Mouse (Mus musculus): ENCODE results near the gene Olfr1199. TPM values are rescaled to one million over a fixed set of nuclear protein-coding genes. Genes with fewer than 3 reads are reported as not detected.

Gene Olfr1199
- polyA plus RNA-seq (2017; shearing (Covaris generic)) = not detected

DNA sequence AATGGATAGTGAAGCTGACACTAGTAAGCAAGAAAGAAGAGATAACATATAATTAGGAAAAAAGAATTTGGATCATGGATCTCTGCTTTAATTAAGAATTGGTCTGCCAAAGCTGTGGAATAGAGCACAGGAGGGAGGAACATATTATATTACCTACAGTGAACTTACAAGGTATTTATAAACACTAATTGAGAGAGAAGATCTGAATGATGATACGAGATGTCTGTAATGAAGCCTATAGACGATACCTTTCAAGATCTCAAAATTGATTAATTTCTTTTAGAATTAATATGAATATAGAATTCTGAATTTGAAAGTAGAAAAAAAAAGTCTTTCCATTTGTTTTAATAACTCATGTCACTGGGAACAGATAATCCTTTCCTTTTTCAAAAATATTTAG is at the start of gene Olfr1199:
Gene Olfr1199 (minus strand): TSS at position 101 of the 400 bp plus-strand sequence.

DNA sequence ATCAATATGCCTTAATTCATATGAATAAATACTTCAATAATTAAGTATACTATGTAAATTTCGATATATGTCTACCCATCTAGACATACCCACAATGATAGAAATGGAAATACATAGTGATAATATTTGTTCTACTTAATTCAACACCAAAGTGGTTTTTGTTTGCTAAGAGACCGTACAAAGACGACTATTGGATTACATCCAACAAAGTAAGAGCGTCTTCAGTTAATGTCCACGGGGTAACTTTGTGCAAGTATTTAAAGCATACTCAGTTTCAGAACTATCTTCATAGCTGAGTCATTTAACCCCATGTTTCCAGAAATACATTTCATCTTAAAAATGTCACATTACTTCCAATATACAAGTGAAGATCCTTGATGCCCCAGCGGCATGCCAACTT is 32.5 kb upstream of the Olfr1199 start, which contains the start of gene Olfr1201:
Gene Olfr1201 (plus strand): TSS at position 301 of the 400 bp plus-strand sequence.

DNA sequence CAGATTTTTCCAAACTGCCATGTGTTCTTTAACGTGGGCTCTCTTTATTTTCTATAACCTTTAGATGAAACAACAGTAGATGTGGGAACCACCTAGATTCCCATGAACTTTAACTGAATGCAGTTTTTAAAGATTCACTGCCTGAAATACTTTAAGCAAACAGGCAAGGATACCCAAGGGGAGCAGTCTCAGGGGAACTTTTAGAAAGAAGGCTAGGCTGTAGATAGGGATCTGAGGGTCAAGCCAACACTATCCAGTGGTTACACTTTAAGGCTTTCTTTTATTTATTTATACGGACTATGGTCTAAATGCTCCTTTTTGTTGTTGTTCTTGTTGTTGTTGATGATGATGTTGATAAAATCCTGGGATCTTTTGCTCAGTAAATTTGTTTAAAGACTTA is 10.1 kb upstream of the Olfr1199 start, which contains the start of gene Olfr1200:
Gene Olfr1200 (minus strand): TSS at position 101 of the 400 bp plus-strand sequence.

DNA sequence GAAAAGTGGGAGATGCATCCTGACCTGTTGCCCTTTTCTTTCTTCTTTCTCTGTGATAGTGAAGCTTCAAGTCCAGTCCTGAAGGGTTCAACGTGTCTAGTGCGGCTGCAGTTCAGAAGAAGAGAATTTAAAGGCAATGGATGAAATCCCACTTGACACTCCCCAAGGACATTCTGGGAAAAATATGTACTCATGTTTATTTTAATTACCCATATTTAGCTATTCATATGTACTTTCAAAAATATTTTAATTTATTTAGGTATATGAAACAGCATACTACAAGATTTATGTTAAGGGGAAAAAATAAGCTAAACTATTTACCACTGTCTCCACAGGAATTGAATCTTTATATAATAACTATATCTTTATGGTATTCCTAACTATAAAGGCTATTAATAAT is 9.0 kb downstream of the Olfr1199 start, which contains the start of gene Olfr1198:
Gene Olfr1198 (minus strand): TSS at position 101 of the 400 bp plus-strand sequence.

DNA sequence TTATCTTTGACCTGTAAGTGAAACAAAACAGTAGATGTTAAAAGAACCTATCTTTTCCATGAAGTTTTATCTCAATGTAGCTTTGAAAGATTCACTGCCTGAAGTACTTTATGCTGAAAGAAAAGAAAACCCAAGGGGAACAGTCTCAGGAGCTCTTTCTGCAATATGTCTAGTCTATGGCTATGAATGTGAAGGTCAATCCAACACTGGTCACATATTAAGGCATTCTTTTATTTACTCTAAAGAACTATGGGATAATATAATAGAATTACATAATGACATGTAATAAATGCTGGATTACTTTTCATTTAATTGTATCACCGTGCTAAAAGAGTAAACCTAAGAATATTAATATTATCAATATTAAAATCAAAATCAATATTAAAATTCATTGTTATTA is 28.0 kb downstream of the Olfr1199 start, which contains the start of gene Olfr1197:
Gene Olfr1197 (minus strand): TSS at position 101 of the 400 bp plus-strand sequence.

DNA sequence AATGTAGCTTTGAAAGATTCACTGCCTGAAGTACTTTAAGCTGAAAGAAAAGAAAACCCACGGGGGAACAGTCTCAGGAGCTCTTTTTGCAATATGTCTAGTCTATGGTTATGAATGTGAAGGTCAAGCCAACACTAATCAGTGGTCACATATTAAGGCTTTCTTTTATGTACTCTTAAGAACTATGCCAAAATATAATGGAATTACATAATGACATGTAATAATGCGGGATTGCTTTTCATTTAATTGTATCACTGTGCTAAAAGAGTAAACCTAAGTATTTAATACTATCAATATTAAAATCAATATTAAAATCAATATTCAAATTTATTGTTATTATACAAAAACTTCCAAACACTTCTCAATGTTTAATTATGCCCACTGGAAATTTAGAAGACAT is 55.8 kb downstream of the Olfr1199 start, which contains the start of gene Olfr1196:
Gene Olfr1196 (minus strand): TSS at position 101 of the 400 bp plus-strand sequence.

Other genes starting within 250 kb of the Olfr1199 start
- not detected for gene Olfr1186, start 241.9 kb downstream of the Olfr1199 start, polyA plus RNA-seq (2017; shearing (Covaris generic))
- not detected for gene Olfr1188, start 203.5 kb downstream of the Olfr1199 start, polyA plus RNA-seq (2017; shearing (Covaris generic))
- not detected for gene Olfr1189, start 174.0 kb downstream of the Olfr1199 start, polyA plus RNA-seq (2017; shearing (Covaris generic))
- not detected for gene Olfr1191-ps1, start 119.9 kb downstream of the Olfr1199 start, polyA plus RNA-seq (2017; shearing (Covaris generic))
- gene Olfr1192-ps1, start 112.0 kb downstream of the Olfr1199 start, polyA plus RNA-seq (2017; shearing (Covaris generic)) = not detected
- gene Olfr1193, start 84.8 kb downstream of the Olfr1199 start, polyA plus RNA-seq (2017; shearing (Covaris generic)) = not detected
- not detected for gene Olfr1195, start 71.3 kb downstream of the Olfr1199 start, polyA plus RNA-seq (2017; shearing (Covaris generic))
- not detected for gene Olfr1196, start 55.9 kb downstream of the Olfr1199 start, polyA plus RNA-seq (2017; shearing (Covaris generic))
- not detected for gene Olfr1197, start 28.1 kb downstream of the Olfr1199 start, polyA plus RNA-seq (2017; shearing (Covaris generic))
- not detected for gene Olfr1198, start 9.1 kb downstream of the Olfr1199 start, polyA plus RNA-seq (2017; shearing (Covaris generic))
- gene Olfr1200, start 10.0 kb upstream of the Olfr1199 start, polyA plus RNA-seq (2017; shearing (Covaris generic)) = not detected
- not detected for gene Olfr1201, start 32.6 kb upstream of the Olfr1199 start, polyA plus RNA-seq (2017; shearing (Covaris generic))
- not detected for gene Olfr1202, start 54.0 kb upstream of the Olfr1199 start, polyA plus RNA-seq (2017; shearing (Covaris generic))
- gene Olfr1205, start 69.3 kb upstream of the Olfr1199 start, polyA plus RNA-seq (2017; shearing (Covaris generic)) = not detected
- gene Olfr1204, start 88.8 kb upstream of the Olfr1199 start, polyA plus RNA-seq (2017; shearing (Covaris generic)) = not detected
- not detected for gene Olfr1206, start 102.8 kb upstream of the Olfr1199 start, polyA plus RNA-seq (2017; shearing (Covaris generic))
- gene Olfr1208, start 141.8 kb upstream of the Olfr1199 start, polyA plus RNA-seq (2017; shearing (Covaris generic)) = not detected
- not detected for gene Olfr1209, start 154.7 kb upstream of the Olfr1199 start, polyA plus RNA-seq (2017; shearing (Covaris generic))
- not detected for gene Olfr1211, start 177.6 kb upstream of the Olfr1199 start, polyA plus RNA-seq (2017; shearing (Covaris generic))
- gene Olfr1212, start 193.5 kb upstream of the Olfr1199 start, polyA plus RNA-seq (2017; shearing (Covaris generic)) = not detected
- gene Gm13762, start 219.8 kb upstream of the Olfr1199 start, polyA plus RNA-seq (2017; shearing (Covaris generic)) = not detected
- not detected for gene Olfr1214, start 232.2 kb upstream of the Olfr1199 start, polyA plus RNA-seq (2017; shearing (Covaris generic))
- gene Olfr1215, start 246.5 kb upstream of the Olfr1199 start, polyA plus RNA-seq (2017; shearing (Covaris generic)) = 0.15 TPM

All from effector memory CD4-positive, alpha-beta T cell, adult 7 months (primary cell).